Mouse (Mus musculus) lung, postnatal 0 days (tissue): Measurements from ENCODE around the gene Slc26a1.

ENCODE experiments used
- CTCF ChIP-seq: IDR thresholded peaks from 2 replicates; pipeline ENCODE4 v1.5.1; 2016; ENCODE audit warnings: antibody characterized with exemption, mild to moderate bottlenecking
- EP300 ChIP-seq: IDR thresholded peaks from 2 replicates; pipeline ENCODE4 v1.6.1; 2016; ENCODE audit warnings: antibody characterized with exemption, mild to moderate bottlenecking, control low read depth

DNA sequence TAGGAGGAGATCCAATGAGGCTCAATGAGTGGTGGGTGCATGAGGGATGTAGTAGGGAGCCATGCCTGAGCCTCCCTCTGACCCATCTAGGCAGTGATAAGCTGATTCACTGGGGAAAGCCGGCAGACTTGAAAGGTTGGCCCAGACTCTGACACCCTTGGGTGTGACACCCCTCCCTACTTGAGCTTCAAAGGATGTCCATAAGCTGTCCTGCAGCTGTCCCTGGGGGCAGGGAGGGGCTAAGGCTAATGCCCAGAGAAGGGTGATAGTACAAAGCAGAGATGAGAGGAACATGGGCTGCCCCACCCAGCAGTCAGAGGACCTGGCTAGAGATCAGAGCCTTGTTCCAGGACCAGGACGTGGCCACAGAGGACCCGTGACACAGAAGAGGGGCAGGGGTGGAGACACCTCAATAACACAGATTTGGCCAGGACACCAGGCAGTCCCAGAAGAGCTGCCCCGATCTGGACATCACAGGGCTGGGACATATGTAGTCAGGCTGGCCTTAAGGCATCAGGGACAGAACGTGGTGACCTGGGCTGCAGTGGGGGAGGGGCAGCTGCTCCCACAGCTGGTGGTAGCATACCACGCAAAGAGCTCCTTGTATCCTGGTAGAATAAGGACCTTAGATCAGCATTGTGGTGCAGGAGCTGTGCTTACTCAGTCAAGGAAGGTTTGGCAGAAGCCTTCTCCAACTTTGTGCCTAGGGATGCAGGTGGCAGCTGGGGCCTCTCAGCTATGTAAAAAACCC, 33.8 kb upstream of the Slc26a1 start:
- TF ChIP-seq CTCF (no peak), EP300 (no peak)
